Mouse (Mus musculus) testis, adult 2 months (tissue): ENCODE results near the gene Cdkal1. TPM values are rescaled to one million over a fixed set of nuclear protein-coding genes. Genes with fewer than 3 reads are reported as not detected.

Experiments used
- H3K27ac ChIP-seq: fragments of 200-500 bp; 2 replicates; pipeline ENCODE4 v1.5.1; 2012; ENCODE audit warnings: low read depth, low read length; ENCODE audit not compliant: control insufficient read depth, insufficient read depth
- H3K27me3 ChIP-seq: fragments of 200-500 bp; 2 replicates; pipeline ENCODE4 v1.6.1; 2012; ENCODE audit warnings: mild to moderate bottlenecking, low read length, moderate library complexity; ENCODE audit not compliant: control insufficient read depth, insufficient read depth
- H3K36me3 ChIP-seq: fragments of 200-500 bp; 2 replicates; pipeline ENCODE4 v1.6.1; 2012; ENCODE audit warnings: mild to moderate bottlenecking, low read length; ENCODE audit not compliant: control insufficient read depth, insufficient read depth
- H3K4me1 ChIP-seq: fragments of 200-500 bp; 2 replicates; pipeline ENCODE4 v1.6.1; 2012; ENCODE audit warnings: low read length; ENCODE audit not compliant: control insufficient read depth, insufficient read depth
- H3K4me3 ChIP-seq: fragments of 200-500 bp; 2 replicates; pipeline ENCODE4 v1.5.1; 2012; ENCODE audit warnings: low read depth, mild to moderate bottlenecking, low read length, moderate library complexity, mixed read lengths; ENCODE audit not compliant: control insufficient read depth
- CTCF ChIP-seq: fragments of 200-500 bp; IDR thresholded peaks from 2 replicates; pipeline ENCODE4 v1.5.1; 2012; ENCODE audit warnings: low read depth, mild to moderate bottlenecking, inconsistent platforms, low read length, moderate library complexity; ENCODE audit not compliant: control insufficient read depth, insufficient read depth, insufficient replicate concordance
- POLR2A ChIP-seq: fragments of 200-500 bp; IDR thresholded peaks from 2 replicates; pipeline ENCODE4 v1.6.1; 2012; ENCODE audit warnings: low read depth, mild to moderate bottlenecking, inconsistent platforms, low read length, moderate library complexity; ENCODE audit not compliant: control insufficient read depth
- polyA plus RNA-seq: library from polyadenylated mRNA; depleted of rRNA; stranded (reverse); fragments of >200 nt; gene quantifications from 2 replicates; pipeline ENCODE4 v1.2.3, GENCODE M21; 2012

The Cdkal1 gene
- polyA plus RNA-seq, 1 experiment = 14.3 TPM

- no peaks in the 10 kb centered on the region for H3K36me3 ChIP-seq
- no peaks in the 10 kb centered on the region for H3K27me3 ChIP-seq
- H3K27ac ChIP-seq = no peak overlapping the region
- TF ChIP-seq CTCF = no peak
- no peak for TF ChIP-seq POLR2A
- no peak overlapping the region for H3K4me3 ChIP-seq
- H3K4me1 ChIP-seq = no peaks in the 10 kb centered on the region
These were observed 87.9 kb downstream of the Cdkal1 start for GRCm38 (mm10) chr13:29767587-29767986.

DNA sequence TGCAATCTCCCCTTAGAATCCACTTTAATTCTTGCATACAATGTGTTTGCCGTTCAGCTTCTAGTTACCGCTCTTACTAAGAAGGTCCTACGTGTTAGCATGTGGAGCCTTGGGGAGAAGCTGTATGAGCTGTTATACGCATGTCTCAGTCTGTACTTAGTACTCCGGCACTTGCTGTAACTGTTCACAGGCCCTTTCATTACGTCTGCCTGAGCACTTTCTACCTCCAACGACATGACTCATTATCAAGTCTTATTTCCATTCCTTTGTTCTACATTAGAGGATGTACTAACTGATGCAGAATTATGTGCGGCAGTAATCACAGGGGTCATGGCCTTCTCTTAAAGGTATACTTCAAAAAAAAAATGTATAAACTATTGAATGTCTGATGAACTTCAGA, 89.1 kb downstream of the Cdkal1 start:
- Histone ChIP-seq H3K4me3 (no peak overlapping the region), H3K27me3 (no peaks in the 10 kb centered on the region), H3K27ac (no peak overlapping the region), H3K36me3 (no peaks in the 10 kb centered on the region), H3K4me1 (no peaks in the 10 kb centered on the region)
- no peak for TF ChIP-seq POLR2A

DNA sequence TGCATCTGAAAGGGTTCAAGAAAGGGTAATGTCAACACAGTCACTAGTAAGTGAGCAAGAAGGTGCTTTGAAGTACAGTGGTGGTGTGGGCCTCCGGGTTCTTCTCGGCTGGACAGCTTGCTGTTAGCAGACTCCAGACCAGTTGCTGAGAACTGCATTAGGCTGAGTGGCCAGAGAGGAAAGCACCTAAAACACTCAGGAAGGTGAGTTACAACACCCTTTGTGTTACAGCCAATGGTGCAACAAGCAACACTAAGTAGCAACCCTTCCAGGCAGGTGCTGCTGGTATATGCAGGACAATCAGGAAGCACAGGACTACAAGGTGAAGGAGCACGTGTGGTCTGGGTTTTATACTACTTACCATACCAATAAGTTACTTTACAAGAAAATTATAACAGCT, 90.2 kb downstream of the Cdkal1 start:
- TF ChIP-seq CTCF = no peak
- TF ChIP-seq POLR2A = no peak
- Histone ChIP-seq H3K36me3 (no peaks in the 10 kb centered on the region), H3K4me1 (no peaks in the 10 kb centered on the region), H3K27ac (no peak overlapping the region), H3K27me3 (no peaks in the 10 kb centered on the region), H3K4me3 (no peak overlapping the region)

DNA sequence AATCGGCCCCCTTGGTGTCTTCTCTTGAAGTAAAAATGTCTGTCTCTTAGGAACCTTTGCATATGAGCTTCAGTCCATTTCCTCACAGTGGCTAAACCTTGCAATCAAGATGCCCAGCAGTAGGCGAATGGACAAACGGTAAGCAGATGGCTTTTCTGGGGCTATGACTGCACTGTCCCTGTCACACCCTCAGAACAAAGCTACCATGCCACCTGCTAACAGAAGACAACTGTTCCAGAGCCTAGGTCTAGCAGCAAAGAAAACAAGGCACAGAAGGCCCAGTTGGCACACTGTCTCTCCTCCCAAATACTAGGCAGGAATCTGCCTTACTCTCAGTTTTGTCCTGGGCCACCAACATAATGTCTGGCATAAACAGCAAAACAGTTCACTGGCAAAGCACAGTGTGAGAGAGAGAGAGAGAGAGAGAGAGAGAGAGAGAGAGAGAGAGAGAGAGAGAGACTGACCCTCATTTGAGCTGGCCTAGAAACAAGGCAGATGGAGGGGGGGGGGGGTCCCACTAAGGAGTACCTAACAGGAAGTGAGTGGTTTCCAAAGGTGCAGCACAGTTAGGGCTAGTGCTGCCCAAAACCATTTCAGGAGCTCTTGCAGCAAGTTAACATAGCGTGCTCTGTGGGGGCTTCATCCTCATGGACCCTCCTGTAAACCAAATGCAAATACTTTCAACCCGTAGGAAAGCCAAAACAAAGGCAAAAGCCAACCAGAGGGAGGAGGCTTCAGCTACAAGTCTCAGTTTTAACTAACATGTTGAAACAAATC, 95.6 kb downstream of the Cdkal1 start:
- H3K4me1 ChIP-seq = no peaks in the 10 kb centered on the region
- H3K27me3 ChIP-seq = no peaks in the 10 kb centered on the region
- no peak overlapping the region for H3K27ac ChIP-seq
- H3K36me3 ChIP-seq = no peaks in the 10 kb centered on the region
- TF ChIP-seq POLR2A (no peak), CTCF (no peak)
- H3K4me3 ChIP-seq = no peak overlapping the region

GRCm38 (mm10) chr13:29756052-29756451, 99.4 kb downstream of the Cdkal1 start:
- Histone ChIP-seq H3K27me3 (no peaks in the 10 kb centered on the region), H3K4me3 (no peak overlapping the region), H3K36me3 (no peaks in the 10 kb centered on the region), H3K4me1 (no peaks in the 10 kb centered on the region), H3K27ac (no peak overlapping the region)
- TF ChIP-seq POLR2A = no peak
- TF ChIP-seq CTCF = no peak

GRCm38 (mm10) chr13:29753254-29753653, 102.2 kb downstream of the Cdkal1 start:
- TF ChIP-seq CTCF (no peak), POLR2A (no peak)
- H3K4me3 ChIP-seq = no peak overlapping the region
- H3K36me3 ChIP-seq = no peaks in the 10 kb centered on the region
- H3K4me1 ChIP-seq = no peaks in the 10 kb centered on the region
- H3K27ac ChIP-seq = no peak overlapping the region
- H3K27me3 ChIP-seq = no peaks in the 10 kb centered on the region

DNA sequence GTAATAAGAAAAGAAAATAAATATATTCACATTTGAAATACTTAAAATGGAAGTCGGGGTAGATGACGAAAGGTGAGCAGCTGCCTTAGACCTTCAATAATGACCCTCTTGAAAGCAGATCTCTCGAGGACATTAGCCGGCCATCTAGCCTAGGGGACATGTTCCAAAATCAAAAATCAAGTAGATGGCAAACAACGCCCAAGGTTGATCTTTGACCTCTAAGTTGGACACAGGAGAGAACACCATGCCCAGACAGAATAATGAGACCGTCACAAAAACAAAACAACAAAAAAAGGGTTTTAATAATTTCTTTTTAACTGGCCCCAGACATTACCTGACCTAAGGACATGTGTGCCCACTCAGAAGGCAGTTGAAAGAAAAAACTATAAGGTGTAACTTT, 103.4 kb downstream of the Cdkal1 start:
- H3K36me3 ChIP-seq = no peaks in the 10 kb centered on the region
- H3K4me1 ChIP-seq = no peaks in the 10 kb centered on the region
- no peak overlapping the region for H3K27ac ChIP-seq
- TF ChIP-seq CTCF (no peak), POLR2A (no peak)
- no peak overlapping the region for H3K4me3 ChIP-seq
- no peaks in the 10 kb centered on the region for H3K27me3 ChIP-seq
